Mouse (Mus musculus): ENCODE results near the gene Kcnk2. TPM values are rescaled to one million over a fixed set of nuclear protein-coding genes. Genes with fewer than 3 reads are reported as not detected.
"Not testable (repeated sequence)": the region's sequence is repeated elsewhere in the genome, so short reads cannot be mapped to it uniquely, and the experiment has no call there.

Gene Kcnk2
- polyA plus RNA-seq, 1 experiment from 2014 or later = 0.32 TPM

DNA sequence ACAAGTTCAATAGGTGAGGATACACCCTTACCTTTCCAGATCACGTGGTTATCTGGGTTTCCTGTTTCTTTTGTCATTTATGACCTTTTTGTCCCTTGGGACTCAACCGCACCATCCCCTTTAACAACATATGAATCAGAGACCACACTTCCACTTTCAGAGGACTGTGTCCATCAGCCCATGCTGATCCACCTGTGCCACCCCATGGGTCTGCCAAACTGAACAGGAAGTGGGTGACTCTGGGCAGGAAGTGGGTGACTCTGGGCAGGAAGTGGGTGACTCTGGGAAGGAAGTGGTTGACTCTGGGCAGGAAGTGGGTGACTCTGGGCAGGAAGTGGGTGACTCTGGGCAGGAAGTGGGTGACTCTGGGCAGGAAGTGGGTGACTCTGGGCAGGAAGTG, 158.9 kb downstream of the Kcnk2 start:
- H3K4me1 ChIP-seq (ENCODE audit: control insufficient read depth in 2 of 2, insufficient read depth in 2 of 2, low read length in 2 of 2); H3K4me2 ChIP-seq (ENCODE audit: low read length); H3K36me3 ChIP-seq (ENCODE audit: control insufficient read depth, insufficient read depth, low read length); ATAC-seq (ENCODE audit: insufficient number of reproducible peaks, insufficient read depth, low FRiP score, low read depth); H3K27me3 ChIP-seq (ENCODE audit: control insufficient read depth, insufficient read depth, low read length); H3K4me3 ChIP-seq (ENCODE audit: control insufficient read depth in 1 of 2, insufficient read depth in 1 of 2, low read depth in 1 of 2, low read length in 2 of 2); H3K9ac ChIP-seq (ENCODE audit: low read length); H3K27ac ChIP-seq (replicated peaks in 1 of 2; ENCODE audit: control insufficient read depth in 1 of 2, insufficient read depth in 1 of 2, low read depth in 2 of 2, low read length in 2 of 2); H3K9me3 ChIP-seq (ENCODE audit: control insufficient read depth, low read length): not testable (repeated sequence)
- WGBS = 78% methylated on average over 2 of the region's 2 CpGs

DNA sequence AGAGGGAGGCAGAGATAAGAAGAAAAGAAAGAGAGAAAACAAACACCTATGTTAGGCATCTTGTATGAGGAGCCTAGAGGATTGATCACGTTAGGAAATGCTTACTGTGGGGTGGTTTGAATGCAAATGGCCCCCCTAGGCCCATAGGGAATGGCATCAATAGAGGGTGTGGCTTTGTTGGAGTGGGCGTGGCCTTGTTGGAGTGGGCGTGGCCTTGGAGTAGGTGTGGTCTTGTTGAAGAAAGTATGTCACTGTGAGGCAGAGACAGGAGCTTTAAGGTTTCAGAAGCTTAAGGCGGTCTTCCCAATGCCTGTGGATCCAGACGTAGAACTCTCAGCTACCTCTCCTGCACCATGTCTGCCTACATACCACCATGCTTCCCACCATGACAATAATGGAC, 166.8 kb downstream of the Kcnk2 start:
- Histone ChIP-seq H3K9ac (ENCODE audit: low read length) (no peak overlapping the region), H3K4me3 (ENCODE audit: control insufficient read depth in 1 of 2, insufficient read depth in 1 of 2, low read depth in 1 of 2, low read length in 2 of 2) (no peak overlapping the region), H3K36me3 (ENCODE audit: control insufficient read depth, insufficient read depth, low read length) (no peaks in the 10 kb centered on the region), H3K27ac (replicated peaks in 1 of 2; ENCODE audit: control insufficient read depth in 1 of 2, insufficient read depth in 1 of 2, low read depth in 2 of 2, low read length in 2 of 2) (no peak overlapping the region), H3K27me3 (ENCODE audit: control insufficient read depth, insufficient read depth, low read length) (no peaks in the 10 kb centered on the region), H3K4me2 (ENCODE audit: low read length) (no peak overlapping the region), H3K9me3 (ENCODE audit: control insufficient read depth, low read length) (no peaks in the 10 kb centered on the region), H3K4me1 (ENCODE audit: control insufficient read depth in 2 of 2, insufficient read depth in 2 of 2, low read length in 2 of 2) (no peaks in the 10 kb centered on the region)
- 56% methylated on average over 5 of the region's 5 CpGs for WGBS
- ATAC-seq (ENCODE audit: insufficient number of reproducible peaks, insufficient read depth, low FRiP score, low read depth) = no peak

DNA sequence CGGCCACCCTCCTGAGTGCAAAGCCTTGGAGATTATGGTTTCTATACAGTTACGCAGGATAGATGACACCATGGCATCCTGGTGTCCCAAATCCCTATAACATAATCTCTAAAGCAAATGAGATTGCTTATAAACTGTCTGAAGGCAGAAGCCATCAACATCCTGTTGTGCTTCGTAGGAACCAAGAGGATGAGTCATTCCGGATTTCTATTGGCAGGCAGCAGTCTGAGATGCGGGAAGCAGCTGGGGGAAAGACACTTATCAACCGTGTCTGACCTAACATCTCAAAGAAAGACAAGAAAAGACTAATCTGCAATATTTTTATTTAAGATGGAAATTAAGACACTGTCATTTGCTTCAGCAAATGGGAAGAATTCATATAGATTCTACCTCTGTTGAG, 169.2 kb downstream of the Kcnk2 start:
- no peak overlapping the region for H3K4me3 ChIP-seq (ENCODE audit: control insufficient read depth in 1 of 2, insufficient read depth in 1 of 2, low read depth in 1 of 2, low read length in 2 of 2)
- no peak for ATAC-seq (ENCODE audit: insufficient number of reproducible peaks, insufficient read depth, low FRiP score, low read depth)
- H3K9me3 ChIP-seq (ENCODE audit: control insufficient read depth, low read length) = no peaks in the 10 kb centered on the region
- WGBS = 61% methylated on average over 6 of the region's 6 CpGs
- H3K9ac ChIP-seq (ENCODE audit: low read length) = no peak overlapping the region
- no peak overlapping the region for H3K4me2 ChIP-seq (ENCODE audit: low read length)
- no peaks in the 10 kb centered on the region for H3K27me3 ChIP-seq (ENCODE audit: control insufficient read depth, insufficient read depth, low read length)
- no peaks in the 10 kb centered on the region for H3K36me3 ChIP-seq (ENCODE audit: control insufficient read depth, insufficient read depth, low read length)
- H3K27ac ChIP-seq (replicated peaks in 1 of 2; ENCODE audit: control insufficient read depth in 1 of 2, insufficient read depth in 1 of 2, low read depth in 2 of 2, low read length in 2 of 2) = no peak overlapping the region
- peaks cover 2 to 9% of the 10 kb centered on the region in 2 experiments; a peak in 2 of 4 replicates for H3K4me1 ChIP-seq (ENCODE audit: control insufficient read depth in 2 of 2, insufficient read depth in 2 of 2, low read length in 2 of 2)

DNA sequence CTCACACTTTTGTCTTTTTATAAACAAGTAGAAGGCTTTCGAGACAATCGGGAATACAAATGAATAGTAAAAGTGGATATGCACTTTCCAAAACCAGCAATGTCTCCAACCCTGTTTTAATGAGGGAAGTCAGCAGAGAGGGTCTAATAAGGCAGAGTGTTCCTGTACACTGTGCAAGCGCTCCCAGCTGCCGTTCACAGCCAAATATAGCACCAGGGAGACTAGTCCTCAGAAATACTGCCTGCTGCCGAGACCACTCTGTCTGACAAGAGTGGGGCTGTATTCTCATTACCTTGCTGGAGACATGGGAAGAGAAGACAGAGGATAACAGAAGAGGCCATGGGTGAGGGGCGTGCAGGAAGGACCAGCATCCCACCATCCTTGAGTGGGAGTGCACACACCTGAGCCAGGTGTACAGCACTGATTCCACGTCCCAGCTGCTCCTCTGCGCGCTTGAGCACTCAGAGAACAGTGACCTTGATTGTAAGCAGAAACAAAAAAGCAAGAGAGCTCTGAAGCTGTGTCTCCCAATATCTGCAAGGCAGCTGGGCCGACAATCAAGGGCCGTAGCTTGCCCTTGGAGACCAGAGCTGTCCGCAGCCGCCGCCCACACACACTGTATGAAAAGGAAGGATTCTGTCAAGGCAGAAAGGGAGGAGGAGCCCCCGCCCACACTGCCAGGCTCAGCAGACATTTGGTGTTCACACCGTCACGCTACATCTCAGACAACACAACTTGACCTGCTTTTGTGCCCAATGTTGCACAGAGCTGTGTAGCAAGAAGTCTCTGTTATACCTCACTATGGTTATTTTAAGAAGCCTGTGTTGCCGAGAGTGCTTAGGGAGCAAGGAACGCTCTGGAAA, 173.6 kb downstream of the Kcnk2 start:
- no peak overlapping the region; the same call in 1 of the 2 replicates for H3K9ac ChIP-seq (ENCODE audit: low read length)
- ATAC-seq (ENCODE audit: insufficient number of reproducible peaks, insufficient read depth, low FRiP score, low read depth) = no peak
- WGBS = 44% methylated on average over 19 of the region's 19 CpGs
- H3K4me1 ChIP-seq (ENCODE audit: control insufficient read depth in 2 of 2, insufficient read depth in 2 of 2, low read length in 2 of 2) = peaks cover 2 to 9% of the 10 kb centered on the region in 2 experiments; a peak in 2 of 4 replicates
- no peak overlapping the region for H3K27ac ChIP-seq (replicated peaks in 1 of 2; ENCODE audit: control insufficient read depth in 1 of 2, insufficient read depth in 1 of 2, low read depth in 2 of 2, low read length in 2 of 2)
- H3K9me3 ChIP-seq (ENCODE audit: control insufficient read depth, low read length) = no peaks in the 10 kb centered on the region
- H3K27me3 ChIP-seq (ENCODE audit: control insufficient read depth, insufficient read depth, low read length) = no peaks in the 10 kb centered on the region
- H3K4me2 ChIP-seq (ENCODE audit: low read length) = peak overlapping the region; percentile 49
- no peaks in the 10 kb centered on the region for H3K36me3 ChIP-seq (ENCODE audit: control insufficient read depth, insufficient read depth, low read length)
- H3K4me3 ChIP-seq (ENCODE audit: control insufficient read depth in 1 of 2, insufficient read depth in 1 of 2, low read depth in 1 of 2, low read length in 2 of 2) = no peak overlapping the region

DNA sequence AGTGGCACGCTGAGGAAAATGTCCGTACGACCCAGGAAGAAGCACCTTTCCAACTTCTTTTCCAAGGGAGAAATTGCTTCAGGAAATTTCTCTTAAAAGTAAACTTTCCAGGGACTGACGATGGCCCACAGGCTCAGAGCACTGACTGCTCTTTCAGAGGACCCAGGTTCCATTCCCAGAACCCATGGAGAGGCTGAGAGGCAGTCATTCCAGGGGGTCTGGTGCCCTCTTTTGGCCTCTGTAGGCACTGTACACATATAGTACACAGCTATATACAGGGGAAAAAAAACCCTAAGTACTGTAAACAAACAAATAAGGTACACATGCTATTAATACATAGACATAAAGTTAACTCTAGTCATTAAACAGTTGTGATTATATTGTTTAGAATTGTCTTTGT, 174.6 kb downstream of the Kcnk2 start:
- H3K9ac ChIP-seq (ENCODE audit: low read length) = no peak overlapping the region
- WGBS = 78% methylated on average over 4 of the region's 4 CpGs
- H3K36me3 ChIP-seq (ENCODE audit: control insufficient read depth, insufficient read depth, low read length) = no peaks in the 10 kb centered on the region
- no peak overlapping the region for H3K27ac ChIP-seq (replicated peaks in 1 of 2; ENCODE audit: control insufficient read depth in 1 of 2, insufficient read depth in 1 of 2, low read depth in 2 of 2, low read length in 2 of 2)
- H3K4me3 ChIP-seq (ENCODE audit: control insufficient read depth in 1 of 2, insufficient read depth in 1 of 2, low read depth in 1 of 2, low read length in 2 of 2) = no peak overlapping the region
- no peaks in the 10 kb centered on the region for H3K27me3 ChIP-seq (ENCODE audit: control insufficient read depth, insufficient read depth, low read length)
- H3K9me3 ChIP-seq (ENCODE audit: control insufficient read depth, low read length) = no peaks in the 10 kb centered on the region
- H3K4me1 ChIP-seq (ENCODE audit: control insufficient read depth in 2 of 2, insufficient read depth in 2 of 2, low read length in 2 of 2) = peaks cover 2 to 9% of the 10 kb centered on the region in 2 experiments; a peak in 2 of 4 replicates
- H3K4me2 ChIP-seq (ENCODE audit: low read length) = no peak overlapping the region
- no peak for ATAC-seq (ENCODE audit: insufficient number of reproducible peaks, insufficient read depth, low FRiP score, low read depth)

DNA sequence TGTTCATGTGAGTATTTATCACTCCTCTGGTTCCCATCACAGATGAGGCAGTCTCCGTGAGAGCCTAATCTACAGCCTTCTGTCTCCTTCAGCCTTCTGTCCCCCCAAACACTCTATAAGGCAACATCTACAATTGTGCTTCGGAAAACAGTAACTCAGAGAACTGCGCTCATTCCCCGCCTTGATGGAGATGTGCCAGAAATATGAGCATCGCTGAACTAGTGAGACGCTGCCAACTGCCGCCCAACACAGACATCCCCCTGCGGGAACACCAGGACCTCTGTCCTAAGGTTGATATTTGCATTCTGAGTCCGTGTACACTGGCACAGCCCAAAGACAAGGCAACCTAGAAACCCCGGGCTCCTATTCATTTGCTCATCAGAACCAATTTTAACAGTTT, 183.0 kb downstream of the Kcnk2 start:
- no peak overlapping the region for H3K27ac ChIP-seq (replicated peaks in 1 of 2; ENCODE audit: control insufficient read depth in 1 of 2, insufficient read depth in 1 of 2, low read depth in 2 of 2, low read length in 2 of 2)
- WGBS = 65% methylated on average over 10 of the region's 10 CpGs
- H3K9me3 ChIP-seq (ENCODE audit: control insufficient read depth, low read length) = no peaks in the 10 kb centered on the region
- ATAC-seq (ENCODE audit: insufficient number of reproducible peaks, insufficient read depth, low FRiP score, low read depth) = no peak
- no peaks in the 10 kb centered on the region for H3K36me3 ChIP-seq (ENCODE audit: control insufficient read depth, insufficient read depth, low read length)
- no peak overlapping the region for H3K4me2 ChIP-seq (ENCODE audit: low read length)
- H3K4me1 ChIP-seq (ENCODE audit: control insufficient read depth in 2 of 2, insufficient read depth in 2 of 2, low read length in 2 of 2) = peaks cover 0 to 9% of the 10 kb centered on the region in 2 experiments; a peak in 1 of 4 replicates
- no peak overlapping the region for H3K4me3 ChIP-seq (ENCODE audit: control insufficient read depth in 1 of 2, insufficient read depth in 1 of 2, low read depth in 1 of 2, low read length in 2 of 2)
- H3K27me3 ChIP-seq (ENCODE audit: control insufficient read depth, insufficient read depth, low read length) = no peaks in the 10 kb centered on the region
- no peak overlapping the region for H3K9ac ChIP-seq (ENCODE audit: low read length)

DNA sequence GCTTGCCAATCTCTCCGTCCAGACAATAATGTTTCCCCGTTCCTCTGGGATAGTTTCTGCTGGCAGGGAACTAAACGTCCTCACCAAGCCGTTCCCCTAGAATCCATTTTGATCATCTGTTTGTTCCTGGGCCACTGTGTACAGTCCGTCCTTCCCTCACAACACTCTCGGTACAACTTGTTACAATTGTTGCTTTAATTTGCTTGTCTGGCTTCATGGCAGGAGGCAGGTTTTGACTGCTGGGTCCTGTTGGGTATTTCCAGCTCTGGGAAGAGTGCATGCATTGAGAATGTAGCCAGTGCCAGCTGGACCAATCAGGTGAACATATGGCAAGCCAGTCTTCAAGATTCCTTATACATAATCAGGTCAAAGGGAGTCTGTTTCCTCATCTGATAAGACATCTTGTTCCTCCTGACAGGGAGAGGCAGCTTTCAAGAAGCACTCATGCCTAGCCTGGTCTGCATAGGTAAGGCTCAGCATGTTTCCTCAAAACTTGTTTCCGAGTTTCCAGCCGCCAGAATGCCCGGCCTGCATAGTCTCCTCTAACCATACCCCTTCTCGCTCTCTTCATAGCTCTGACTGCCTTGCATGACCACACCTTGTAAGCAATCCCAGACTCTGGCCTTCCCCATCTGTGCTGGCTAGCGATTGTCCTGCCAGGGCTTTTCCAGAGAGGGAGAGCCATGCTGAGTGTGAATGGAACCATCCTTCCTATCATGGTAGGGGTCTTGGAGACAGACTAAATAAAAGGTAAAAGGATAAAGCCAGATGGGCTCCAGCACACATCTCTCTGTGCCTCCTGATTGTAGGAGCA, 184.1 kb downstream of the Kcnk2 start:
- Histone ChIP-seq H3K4me3 (ENCODE audit: control insufficient read depth in 1 of 2, insufficient read depth in 1 of 2, low read depth in 1 of 2, low read length in 2 of 2) (no peak overlapping the region), H3K4me1 (ENCODE audit: control insufficient read depth in 2 of 2, insufficient read depth in 2 of 2, low read length in 2 of 2) (peaks cover 0 to 10% of the 10 kb centered on the region in 2 experiments; a peak in 1 of 4 replicates), H3K27ac (replicated peaks in 1 of 2; ENCODE audit: control insufficient read depth in 1 of 2, insufficient read depth in 1 of 2, low read depth in 2 of 2, low read length in 2 of 2) (no peak overlapping the region), H3K4me2 (ENCODE audit: low read length) (no peak overlapping the region), H3K27me3 (ENCODE audit: control insufficient read depth, insufficient read depth, low read length) (no peaks in the 10 kb centered on the region), H3K36me3 (ENCODE audit: control insufficient read depth, insufficient read depth, low read length) (no peaks in the 10 kb centered on the region), H3K9me3 (ENCODE audit: control insufficient read depth, low read length) (no peaks in the 10 kb centered on the region), H3K9ac (ENCODE audit: low read length) (no peak overlapping the region)
- 81% methylated on average over 11 of the region's 11 CpGs for WGBS
- ATAC-seq (ENCODE audit: insufficient number of reproducible peaks, insufficient read depth, low FRiP score, low read depth) = no peak
